Mouse (Mus musculus) forebrain, embryonic 12.5 days (tissue): Measurements from ENCODE around the gene Pyroxd1. TPM values are rescaled to one million over a fixed set of nuclear protein-coding genes. Genes with fewer than 3 reads are reported as not detected.
A peak's percentile ranks its signal among the peaks of the same experiment; 100 is the strongest.

Experiments used
- ATAC-seq: fragments of 200-750 bp; cut with Nextera tagmentation; 2 replicates; pipeline ENCODE4 v1.8.0; 2017; ENCODE audit warnings: moderate TSS enrichment; ENCODE audit not compliant: low FRiP score
- H3K27ac ChIP-seq: fragments of 300-500 bp; sonication (generic); 2 replicates; pipeline ENCODE4 v1.5.1; 2016; ENCODE audit warnings: mild to moderate bottlenecking
- H3K27me3 ChIP-seq: fragments of 300-500 bp; sonication (generic); 2 replicates; pipeline ENCODE4 v1.6.1; 2016; ENCODE audit warnings: mild to moderate bottlenecking
- H3K36me3 ChIP-seq: fragments of 300-500 bp; sonication (generic); replicated peaks from 2 replicates; pipeline ENCODE4 v1.6.1; 2016; ENCODE audit warnings: mild to moderate bottlenecking
- H3K4me1 ChIP-seq: fragments of 300-500 bp; sonication (generic); 2 replicates; pipeline ENCODE4 v1.6.1; 2016
- H3K4me2 ChIP-seq: fragments of 300-500 bp; sonication (generic); 2 replicates; pipeline ENCODE4 v1.6.1; 2016; ENCODE audit warnings: mild to moderate bottlenecking, moderate library complexity
- H3K4me3 ChIP-seq: fragments of 300-500 bp; sonication (generic); replicated peaks from 2 replicates; pipeline ENCODE4 v1.5.1; 2016; ENCODE audit warnings: mild to moderate bottlenecking
- H3K9ac ChIP-seq: fragments of 300-500 bp; sonication (generic); 2 replicates; pipeline ENCODE4 v1.6.1; 2016; ENCODE audit warnings: mild to moderate bottlenecking
- H3K9me3 ChIP-seq: fragments of 300-500 bp; sonication (generic); 2 replicates; pipeline ENCODE4 v1.6.1; 2016
- WGBS: fragments of 180-500 bp; shearing (Covaris S2); methylation state at CpG from one replicate; pipeline ENCODE4 v1.1.7; 2016; 5-methylcytosine and 5-hydroxymethylcytosine counted together
- polyA plus RNA-seq: library from polyadenylated mRNA; unstranded; fragments of >200 nt; fragmentation: Nextera tagmentation; extraction: Ambion mirVana; gene quantifications from 2 replicates; pipeline ENCODE4 v1.2.1, GENCODE M21; 2016

Gene Pyroxd1
- polyA plus RNA-seq: 24.1 and 25.5 TPM in 2 replicates

- ATAC-seq: peak; percentile 93
- Histone ChIP-seq H3K4me1 (peaks cover 11% of the 10 kb centered on the region), H3K9me3 (no peaks in the 10 kb centered on the region), H3K4me3 (peak within 1 kb of the TSS; percentile 75), H3K9ac (peak within 1 kb of the TSS; percentile 64), H3K27ac (peak within 1 kb of the TSS; percentile 85), H3K4me2 (peak within 1 kb of the TSS; percentile 56), H3K36me3 (peaks cover 16% of the 10 kb centered on the region; the same call in 1 of the 2 replicates), H3K27me3 (no peaks in the 10 kb centered on the region)
- under 1% methylated on average over 48 of the region's 48 CpGs for WGBS
These were observed at the start of gene Pyroxd1 for GRCm38 (mm10) chr6:142345440-142346038. Gene Pyroxd1, plus strand, starts transcription at chr6:142345654.

DNA sequence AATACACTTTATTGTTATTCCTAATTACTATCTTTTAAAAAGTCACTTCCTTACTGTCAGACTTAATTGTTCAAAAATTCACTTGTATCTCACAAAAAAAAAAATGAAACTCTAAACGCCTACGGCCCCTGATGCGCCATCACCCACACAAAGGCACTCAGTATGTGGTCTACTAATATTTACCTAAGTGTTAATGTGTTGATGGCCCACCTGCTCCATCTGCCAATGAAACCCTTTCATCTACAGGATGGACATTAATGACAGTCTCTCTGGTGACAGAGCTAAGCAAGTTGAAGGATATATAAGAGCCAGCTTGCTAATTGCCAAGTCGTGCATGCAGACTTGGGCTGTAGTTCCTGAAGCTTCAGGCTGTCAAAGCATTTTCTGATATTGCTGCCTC lies 47.4 kb upstream of the Pyroxd1 start, which contains the start of gene Iapp:
Iapp (plus strand) TSS at position 326 of the 400 bp plus-strand sequence.
- Histone ChIP-seq H3K27ac (no peak within 1 kb of the TSS), H3K36me3 (no peaks in the 10 kb centered on the region), H3K27me3 (no peaks in the 10 kb centered on the region), H3K4me3 (no peak within 1 kb of the TSS), H3K4me1 (no peaks in the 10 kb centered on the region), H3K9me3 (no peaks in the 10 kb centered on the region), H3K9ac (no peak within 1 kb of the TSS), H3K4me2 (no peak within 1 kb of the TSS)
- WGBS: 63% methylated on average over 4 of the region's 4 CpGs
- ATAC-seq: no peak

DNA sequence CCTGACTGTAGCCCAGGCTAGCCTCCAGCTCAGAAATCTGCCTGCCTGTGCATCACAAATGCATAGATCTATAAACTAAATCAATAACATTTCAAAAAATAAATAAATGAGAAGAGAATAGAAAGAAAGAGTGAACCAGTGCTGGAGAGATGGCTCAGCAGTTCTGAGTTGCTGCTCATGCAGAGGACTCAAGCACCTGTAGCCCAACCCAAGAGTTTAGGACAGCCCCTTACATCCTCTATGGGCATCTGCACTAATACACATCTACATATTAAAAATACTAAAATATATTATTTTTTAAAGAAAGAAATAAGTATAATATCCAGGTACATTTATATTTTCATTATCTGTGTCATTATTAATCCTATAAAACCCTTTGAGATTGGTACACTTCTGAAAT lies 40.4 kb upstream of the Pyroxd1 start:
- H3K9me3 ChIP-seq: peaks cover 3% of the 10 kb centered on the region; the same call in 1 of the 2 replicates
- H3K4me2 ChIP-seq: no peak overlapping the region
- no peaks in the 10 kb centered on the region for H3K36me3 ChIP-seq
- H3K9ac ChIP-seq: no peak overlapping the region
- no peak overlapping the region for H3K4me3 ChIP-seq
- H3K4me1 ChIP-seq: no peaks in the 10 kb centered on the region
- no peaks in the 10 kb centered on the region for H3K27me3 ChIP-seq
- no peak overlapping the region for H3K27ac ChIP-seq
- no peak for ATAC-seq

DNA sequence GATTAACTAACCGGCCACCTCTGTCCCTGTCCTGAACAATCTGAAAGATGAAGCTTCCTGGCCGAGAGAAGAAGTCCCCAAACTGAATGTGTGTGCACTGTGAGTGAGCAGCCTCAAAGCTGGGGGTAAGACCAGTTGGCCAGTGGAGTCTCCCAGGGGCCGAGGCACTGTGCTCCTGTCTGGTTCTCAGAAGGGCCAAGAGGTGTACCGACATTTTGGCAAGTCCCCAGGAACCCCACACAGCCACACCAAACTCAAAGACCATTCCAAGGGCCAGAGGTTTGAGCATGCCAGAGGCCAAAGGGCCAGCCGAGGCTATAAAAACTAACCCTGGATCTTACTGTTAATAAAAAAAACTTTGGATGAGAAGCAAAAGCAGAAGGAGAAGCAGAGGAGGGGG lies 31.2 kb upstream of the Pyroxd1 start:
- H3K4me1 ChIP-seq: no peaks in the 10 kb centered on the region
- ATAC-seq: no peak
- H3K9me3 ChIP-seq: peaks cover 3% of the 10 kb centered on the region; the same call in 1 of the 2 replicates
- H3K27me3 ChIP-seq: no peaks in the 10 kb centered on the region
- 86% methylated on average over 5 of the region's 5 CpGs for WGBS
- no peak overlapping the region for H3K9ac ChIP-seq
- H3K4me2 ChIP-seq: no peak overlapping the region
- H3K27ac ChIP-seq: no peak overlapping the region
- no peaks in the 10 kb centered on the region for H3K36me3 ChIP-seq
- no peak overlapping the region for H3K4me3 ChIP-seq

DNA sequence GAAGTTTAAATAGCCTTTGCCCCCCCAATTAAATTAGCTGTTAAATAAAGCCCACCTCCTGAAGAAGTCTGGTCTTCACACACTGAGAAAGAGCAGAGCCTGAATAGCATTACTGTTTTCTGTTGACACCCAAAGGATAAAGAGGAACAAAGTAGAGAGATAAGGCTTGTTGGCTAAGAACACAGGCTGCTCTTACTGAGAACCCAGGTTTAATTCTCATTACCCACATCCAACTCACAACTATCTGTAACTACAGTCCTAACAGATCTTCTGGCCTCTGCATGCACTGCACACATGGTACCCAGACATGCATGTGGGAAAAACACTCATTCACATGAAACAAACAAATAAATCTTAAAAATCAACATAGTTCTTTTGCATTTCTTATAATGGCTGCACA lies 28.3 kb upstream of the Pyroxd1 start:
- no peaks in the 10 kb centered on the region for H3K36me3 ChIP-seq
- H3K9ac ChIP-seq: no peak overlapping the region
- H3K4me3 ChIP-seq: no peak overlapping the region
- no peak overlapping the region for H3K4me2 ChIP-seq
- no peak overlapping the region for H3K27ac ChIP-seq
- no peaks in the 10 kb centered on the region for H3K9me3 ChIP-seq
- H3K27me3 ChIP-seq: no peaks in the 10 kb centered on the region
- no peak for ATAC-seq
- no peaks in the 10 kb centered on the region for H3K4me1 ChIP-seq

- peaks cover 7% of the 10 kb centered on the region for H3K4me1 ChIP-seq
- ATAC-seq: no peak
- 7% methylated on average over 4 of the region's 4 CpGs for WGBS
- no peaks in the 10 kb centered on the region for H3K9me3 ChIP-seq
- no peak within 1 kb of the TSS for H3K4me2 ChIP-seq
- H3K27me3 ChIP-seq: no peaks in the 10 kb centered on the region
- no peak within 1 kb of the TSS for H3K9ac ChIP-seq
- no peak within 1 kb of the TSS for H3K4me3 ChIP-seq
- no peak within 1 kb of the TSS for H3K27ac ChIP-seq
- H3K36me3 ChIP-seq: no peaks in the 10 kb centered on the region
These were observed 22.6 kb upstream of the Pyroxd1 start, which contains the start of gene Slco1a5 for GRCm38 (mm10) chr6:142322881-142323280. Gene Slco1a5, minus strand, starts transcription at chr6:142322981.

DNA sequence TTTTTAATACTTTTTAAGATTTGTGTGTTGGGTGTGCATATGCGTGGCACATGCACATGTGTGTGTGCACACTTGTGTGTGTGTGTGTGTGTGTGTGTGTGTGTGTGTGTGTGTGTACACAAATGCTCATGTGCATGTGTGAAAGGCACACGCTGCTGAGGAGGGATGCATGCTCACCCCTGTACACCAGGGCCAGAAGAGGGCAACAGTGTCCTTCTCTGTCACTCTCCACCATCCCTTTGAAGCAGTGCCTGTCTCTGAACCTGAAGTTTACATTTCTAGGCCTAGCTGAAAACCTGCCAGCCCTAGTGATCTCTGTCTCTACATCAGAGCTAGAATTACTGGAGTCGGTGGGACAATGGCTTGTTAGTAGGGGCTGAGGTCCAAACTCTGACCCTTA lies 18.9 kb upstream of the Pyroxd1 start:
- Histone ChIP-seq H3K27me3 (no peaks in the 10 kb centered on the region), H3K27ac (no peak overlapping the region), H3K36me3 (no peaks in the 10 kb centered on the region), H3K4me2 (no peak overlapping the region), H3K4me3 (no peak overlapping the region), H3K9ac (no peak overlapping the region), H3K9me3 (no peaks in the 10 kb centered on the region), H3K4me1 (peaks cover 7% of the 10 kb centered on the region)
- ATAC-seq: no peak
- 79% methylated on average over 3 of the region's 3 CpGs for WGBS

GRCm38 (mm10) chr6:142329201-142329600 lies 16.3 kb upstream of the Pyroxd1 start:
- 63% methylated on average over 1 of the region's 1 CpGs for WGBS
- Histone ChIP-seq H3K9ac (no peak overlapping the region), H3K4me2 (no peak overlapping the region), H3K36me3 (no peaks in the 10 kb centered on the region), H3K9me3 (no peaks in the 10 kb centered on the region), H3K4me3 (no peak overlapping the region), H3K27ac (no peak overlapping the region), H3K27me3 (no peaks in the 10 kb centered on the region), H3K4me1 (no peaks in the 10 kb centered on the region)
- no peak for ATAC-seq

DNA sequence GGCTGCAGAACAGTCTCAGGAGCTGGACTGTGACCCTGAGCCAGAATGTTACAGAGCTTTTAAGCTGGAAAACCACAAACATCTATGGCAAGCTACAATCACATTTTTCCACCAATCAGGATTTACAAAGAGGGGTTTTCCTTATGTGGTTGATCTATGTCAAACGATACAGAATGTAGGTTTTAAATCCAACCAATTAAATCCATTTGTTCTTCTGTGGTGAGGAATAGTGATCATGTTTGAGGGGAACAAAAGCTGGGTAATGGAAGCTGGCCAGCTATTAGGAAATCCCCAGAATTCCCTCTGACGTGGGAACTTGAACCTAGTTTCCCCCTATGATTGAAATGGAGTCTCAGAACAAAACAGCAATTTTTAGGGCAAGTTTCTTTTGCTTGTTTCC lies 6.5 kb upstream of the Pyroxd1 start:
- H3K4me2 ChIP-seq: no peak overlapping the region
- H3K27ac ChIP-seq: no peak overlapping the region
- H3K4me3 ChIP-seq: no peak overlapping the region
- H3K4me1 ChIP-seq: no peaks in the 10 kb centered on the region
- H3K36me3 ChIP-seq: no peaks in the 10 kb centered on the region
- WGBS: 75% methylated on average over 2 of the region's 2 CpGs
- H3K27me3 ChIP-seq: no peaks in the 10 kb centered on the region
- no peak overlapping the region for H3K9ac ChIP-seq
- no peak for ATAC-seq
- no peaks in the 10 kb centered on the region for H3K9me3 ChIP-seq

DNA sequence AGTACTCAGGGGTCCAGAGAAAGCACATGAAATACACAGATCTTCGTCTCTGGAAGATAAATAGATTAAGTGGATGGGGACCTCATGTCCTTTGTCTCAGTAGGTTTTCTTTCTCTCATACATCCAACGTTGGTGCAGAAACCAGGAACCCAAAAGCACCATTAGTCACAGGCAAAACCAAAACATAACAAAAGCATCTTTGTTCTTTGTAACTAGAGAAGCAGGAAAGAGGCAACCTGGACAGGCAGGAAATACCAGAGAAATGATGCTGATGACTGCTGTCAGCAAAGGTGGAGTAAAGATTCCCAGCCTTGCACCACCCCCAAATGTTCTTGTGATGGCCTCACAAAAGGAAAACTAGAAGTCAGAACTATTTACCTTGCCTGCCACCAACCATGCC lies 5.9 kb upstream of the Pyroxd1 start:
- Histone ChIP-seq H3K4me3 (no peak overlapping the region), H3K27me3 (no peaks in the 10 kb centered on the region), H3K9ac (no peak overlapping the region), H3K36me3 (no peaks in the 10 kb centered on the region), H3K9me3 (no peaks in the 10 kb centered on the region), H3K27ac (no peak overlapping the region), H3K4me1 (no peaks in the 10 kb centered on the region), H3K4me2 (no peak overlapping the region)
- 57% methylated on average over 2 of the region's 2 CpGs for WGBS
- ATAC-seq: no peak

DNA sequence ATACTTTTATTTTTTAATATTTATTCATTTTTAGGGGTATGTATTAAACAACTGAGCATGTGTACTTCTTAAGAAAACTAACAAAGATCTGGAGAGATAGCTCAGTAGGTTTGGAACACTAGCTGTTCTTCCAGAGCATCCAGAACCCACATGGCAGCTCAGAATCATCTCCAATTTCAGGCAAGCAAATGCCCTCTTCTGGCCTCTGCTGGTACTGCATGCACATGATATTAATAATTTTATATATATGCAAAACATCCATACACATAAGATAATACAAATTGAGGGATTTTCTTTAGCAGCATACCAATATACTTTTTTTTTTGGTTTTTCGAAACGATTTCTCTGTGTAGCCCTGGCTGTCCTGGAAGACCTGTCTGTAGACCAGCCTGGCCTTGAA lies 1.9 kb upstream of the Pyroxd1 start:
- Histone ChIP-seq H3K9ac (no peak overlapping the region), H3K27me3 (no peaks in the 10 kb centered on the region), H3K9me3 (no peaks in the 10 kb centered on the region), H3K36me3 (peaks cover under 1% of the 10 kb centered on the region; the same call in 1 of the 2 replicates), H3K4me2 (no peak overlapping the region), H3K27ac (no peak overlapping the region), H3K4me3 (no peak overlapping the region), H3K4me1 (peaks cover 11% of the 10 kb centered on the region)
- 81% methylated on average over 2 of the region's 2 CpGs for WGBS
- ATAC-seq: no peak

DNA sequence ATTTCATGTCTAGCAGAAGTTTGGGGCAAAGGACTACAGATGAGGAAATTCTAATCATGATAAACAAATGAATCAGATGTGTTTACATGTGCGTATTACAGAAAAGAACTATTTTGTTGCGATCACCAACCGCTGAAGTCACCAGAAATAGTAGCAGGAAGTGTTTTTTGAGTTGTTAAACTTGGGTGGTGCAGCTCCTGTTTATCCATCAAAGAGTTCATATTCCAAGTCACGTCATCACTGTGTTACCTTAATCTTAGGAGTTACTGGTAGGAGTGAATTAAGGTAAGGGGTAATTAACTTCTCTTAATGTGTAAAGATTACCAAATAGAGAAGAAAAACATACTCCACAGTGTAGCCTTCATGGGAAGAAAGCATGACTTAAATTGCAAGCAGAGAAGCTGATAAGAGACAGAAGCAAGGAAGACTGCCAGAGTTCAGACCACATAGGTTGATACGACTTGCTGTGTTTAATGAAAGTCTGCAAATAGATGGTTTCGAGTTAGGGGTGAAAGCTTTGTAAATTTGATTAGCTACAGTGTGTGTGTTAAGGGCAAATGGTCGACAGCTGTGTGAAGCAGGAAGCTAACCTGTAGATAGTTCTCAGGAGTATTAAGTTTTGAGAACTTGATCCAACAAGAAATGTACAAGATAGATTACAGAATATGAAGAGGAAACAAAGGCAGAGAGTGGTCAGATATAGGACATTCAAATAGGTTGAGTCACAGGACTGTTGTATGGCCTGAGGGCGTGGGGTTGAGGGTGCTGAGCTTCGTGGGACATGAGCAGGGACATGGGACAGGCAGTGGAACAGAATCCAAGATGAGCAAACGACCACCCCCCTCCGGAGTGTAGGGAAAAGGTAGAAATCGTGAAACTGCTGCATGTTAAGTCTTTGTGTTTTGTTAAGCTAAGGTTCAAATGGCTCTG lies 992 bp downstream of the Pyroxd1 start:
- Histone ChIP-seq H3K4me2 (peak overlapping the region; percentile 56), H3K27ac (no peak overlapping the region), H3K9me3 (no peaks in the 10 kb centered on the region), H3K27me3 (no peaks in the 10 kb centered on the region), H3K4me3 (peak overlapping the region; percentile 75), H3K36me3 (peaks cover 24% of the 10 kb centered on the region), H3K4me1 (peaks cover 11% of the 10 kb centered on the region), H3K9ac (peak overlapping the region; percentile 64)
- no peak for ATAC-seq
- WGBS: 60% methylated on average over 12 of the region's 12 CpGs
